Mouse (Mus musculus) G1E (cell line): ENCODE measurements around the gene Slc9a4.

ENCODE experiments used
- CTCF ChIP-seq: IDR thresholded peaks from 2 replicates; pipeline ENCODE4 v1.5.1; 2012; ENCODE audit warnings: low read depth, low read length, inconsistent platforms, mixed read lengths
- GATA1 ChIP-seq: IDR thresholded peaks from 2 replicates; pipeline ENCODE4 v1.6.1; 2012; ENCODE audit warnings: borderline replicate concordance, low read length, inconsistent platforms, mixed read lengths

DNA sequence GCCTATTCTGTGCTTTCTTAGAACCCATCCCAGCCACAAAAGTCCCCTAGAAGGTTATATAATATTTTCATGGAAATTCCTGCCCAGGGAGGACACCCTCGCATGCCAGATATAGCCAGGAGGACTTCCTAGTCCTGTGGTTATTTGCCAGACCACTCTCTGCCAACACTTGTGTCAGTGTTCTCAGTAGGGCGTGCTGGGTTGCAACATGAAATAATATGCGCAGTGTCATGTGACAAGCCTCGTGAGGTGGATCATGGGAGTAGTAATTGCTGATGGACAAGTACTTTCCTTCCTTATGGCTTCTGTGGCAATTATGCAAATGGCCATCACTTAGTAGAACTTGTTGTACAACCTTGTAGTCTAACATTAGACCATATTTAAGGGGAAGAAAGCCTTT is 11.1 kb downstream of the Slc9a4 start:
- TF ChIP-seq CTCF: no peak
- no peak for TF ChIP-seq GATA1
